Mouse (Mus musculus) embryo, embryonic 11 days (tissue): Measurements from ENCODE around the gene Tesc.

Source experiments
- DNase-seq: peaks from one replicate; pipeline ENCODE4 v3.0.0-alpha.2; 2015

Gene Tesc

GRCm38 (mm10) chr5:118027698-118028190 is at the start of gene Tesc:
Gene Tesc, plus strand, starts transcription at chr5:118027743.
- no peak for DNase-seq

- DNase-seq, result no peak
Observed at GRCm38 (mm10) chr5:117978159-117978697, 49.3 kb upstream of the Tesc start.

DNA sequence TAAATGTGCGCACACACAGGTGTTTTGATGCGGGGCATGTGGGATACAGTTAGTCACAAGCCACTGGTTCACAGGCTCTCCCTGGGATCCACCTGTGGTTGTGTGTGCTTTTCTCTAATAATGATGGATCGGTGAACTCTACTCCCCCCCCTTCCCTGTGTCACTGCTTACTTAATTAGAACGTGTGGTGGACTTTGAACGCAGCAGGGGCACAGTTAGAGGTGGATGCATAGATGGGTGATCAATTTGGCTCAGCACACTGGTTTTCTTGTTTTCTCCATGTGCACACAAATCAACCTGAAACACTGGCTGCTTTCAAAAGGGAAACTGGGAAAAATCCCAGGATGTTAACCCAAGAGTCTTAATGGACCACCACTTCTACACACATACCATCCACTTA is 48.5 kb upstream of the Tesc start:
- no peak for DNase-seq

GRCm38 (mm10) chr5:117980921-117981320 is 46.6 kb upstream of the Tesc start:
- DNase-seq, result no peak

DNA sequence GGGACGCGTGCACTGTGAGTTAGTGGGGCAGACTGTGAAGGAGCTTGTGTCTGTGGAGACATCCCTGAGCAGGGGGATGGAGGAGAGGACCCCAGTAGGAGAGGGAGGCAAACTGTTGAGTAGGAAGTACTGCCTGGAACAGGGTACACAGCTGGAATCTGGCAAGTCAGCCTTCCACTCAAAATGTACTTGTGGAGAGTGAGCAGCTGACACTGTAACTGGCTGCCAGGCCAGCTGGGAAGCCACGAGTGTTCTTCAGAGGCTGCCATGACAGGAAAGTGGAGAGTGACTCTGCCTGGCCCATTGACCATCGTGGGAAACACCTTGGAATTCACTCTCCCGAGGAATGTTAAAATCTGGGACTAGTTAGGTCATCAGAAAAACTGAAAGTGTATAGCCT is 45.6 kb upstream of the Tesc start:
- no peak for DNase-seq

DNA sequence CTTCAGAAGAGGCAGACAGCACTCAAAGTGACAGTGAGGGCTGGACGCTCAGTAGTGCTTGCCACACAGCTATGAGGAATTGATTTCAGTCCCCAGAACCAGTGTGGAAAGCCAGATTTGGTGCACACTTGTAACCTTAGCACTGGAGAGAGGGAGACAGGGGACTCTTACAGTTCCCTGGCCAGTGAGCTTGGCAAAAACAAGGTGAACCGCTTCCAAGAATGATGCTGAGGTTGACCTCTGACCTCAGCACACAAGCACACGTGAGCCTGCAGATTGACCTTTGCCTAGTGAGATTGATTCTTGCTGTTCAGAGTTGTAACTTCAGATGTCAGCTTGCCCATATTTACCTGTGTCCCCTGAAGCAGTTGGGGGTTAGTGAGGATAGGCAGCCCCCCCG is 41.2 kb upstream of the Tesc start:
- DNase-seq, result no peak

GRCm38 (mm10) chr5:117987891-117988290 is 39.7 kb upstream of the Tesc start:
- no peak for DNase-seq

GRCm38 (mm10) chr5:117988367-117988766 is 39.2 kb upstream of the Tesc start:
- no peak for DNase-seq

DNA sequence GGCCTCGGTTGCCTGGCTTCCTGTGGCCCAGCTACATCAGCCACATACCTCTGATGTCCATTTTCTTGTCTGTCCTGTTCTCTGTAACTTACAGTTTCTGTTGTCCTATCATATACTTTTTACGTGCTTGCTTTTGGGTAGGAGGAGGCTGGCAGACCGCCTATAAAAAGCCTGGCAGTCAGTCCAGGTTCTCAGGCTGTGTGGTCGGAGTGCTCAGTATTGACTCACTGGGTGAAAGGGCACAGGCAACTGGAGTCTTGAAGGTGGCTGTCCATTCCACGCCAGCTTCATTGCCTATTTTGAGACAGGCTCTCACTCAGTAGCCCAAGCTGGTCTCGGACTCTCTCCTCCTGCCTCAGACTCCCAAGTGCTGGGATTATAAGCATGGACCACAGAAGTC is 37.8 kb upstream of the Tesc start:
- no peak for DNase-seq

GRCm38 (mm10) chr5:117990957-117991356 is 36.6 kb upstream of the Tesc start:
- no peak for DNase-seq

DNA sequence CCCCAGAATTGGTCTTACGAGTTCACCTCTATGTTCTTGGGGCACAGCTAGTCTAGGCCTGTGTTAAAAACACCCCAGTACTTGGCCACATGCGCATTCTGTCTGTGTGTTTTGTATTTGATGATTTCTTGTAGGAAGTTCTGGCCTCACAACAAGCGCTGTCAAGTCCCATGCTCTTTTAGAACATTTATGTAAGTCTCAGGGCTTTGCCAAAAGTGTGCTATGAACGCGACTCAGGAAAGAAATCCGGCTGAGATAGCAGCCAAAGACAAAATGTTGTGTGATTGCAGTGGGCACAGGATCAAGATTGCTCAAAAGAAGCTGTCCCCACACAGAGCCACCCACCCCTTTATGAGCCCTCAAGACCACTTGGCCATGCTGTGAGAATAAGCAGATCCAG is 34.0 kb upstream of the Tesc start:
- DNase-seq, result no peak

DNA sequence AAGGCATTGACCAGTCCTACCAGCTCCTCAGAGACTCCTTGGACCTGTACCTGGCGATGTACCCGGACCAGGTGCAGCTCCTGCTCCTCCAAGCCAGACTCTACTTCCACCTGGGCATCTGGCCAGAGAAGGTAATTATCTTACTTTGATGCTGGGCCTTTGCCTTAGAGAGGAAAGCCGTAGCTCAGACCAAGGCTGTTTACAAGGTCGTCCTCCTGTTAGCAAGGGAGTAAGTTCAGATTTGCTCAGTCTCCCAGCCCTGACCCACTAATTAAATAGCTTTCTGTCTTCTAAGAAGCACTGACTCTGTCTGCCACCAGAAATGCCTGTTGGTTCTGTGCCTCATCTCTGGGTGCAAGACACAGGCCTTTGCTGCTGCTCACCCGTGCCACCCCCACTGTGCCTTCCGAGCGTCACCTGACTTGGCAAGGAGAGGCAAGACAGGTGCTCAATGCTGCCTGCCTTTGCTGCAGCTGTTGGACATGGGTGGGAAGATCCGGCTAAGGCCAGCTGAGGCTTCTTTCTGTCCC is 32.1 kb upstream of the Tesc start:
- DNase-seq, result no peak

DNA sequence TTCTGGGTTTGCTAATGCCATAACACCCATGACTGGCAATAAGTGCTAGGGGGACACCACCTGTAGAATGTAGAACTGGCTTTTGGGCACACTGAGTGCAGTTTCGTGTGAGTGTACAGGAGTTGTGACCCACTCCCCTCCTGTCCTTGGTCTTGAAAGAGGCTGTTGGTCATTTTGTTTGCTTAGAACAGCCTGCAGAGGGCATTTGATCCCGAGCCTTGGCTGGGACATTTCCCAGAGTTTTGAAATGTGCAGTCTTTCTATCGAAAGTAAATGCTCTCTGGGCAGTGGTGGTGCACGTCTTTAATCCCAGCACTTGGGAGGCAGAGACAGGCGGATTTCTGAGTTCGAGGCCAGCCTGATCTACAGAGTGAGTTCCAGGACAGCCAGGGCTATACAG is 31.6 kb upstream of the Tesc start:
- no peak for DNase-seq

- no peak for DNase-seq
Observed at GRCm38 (mm10) chr5:117996581-117996980, 31.0 kb upstream of the Tesc start.

DNA sequence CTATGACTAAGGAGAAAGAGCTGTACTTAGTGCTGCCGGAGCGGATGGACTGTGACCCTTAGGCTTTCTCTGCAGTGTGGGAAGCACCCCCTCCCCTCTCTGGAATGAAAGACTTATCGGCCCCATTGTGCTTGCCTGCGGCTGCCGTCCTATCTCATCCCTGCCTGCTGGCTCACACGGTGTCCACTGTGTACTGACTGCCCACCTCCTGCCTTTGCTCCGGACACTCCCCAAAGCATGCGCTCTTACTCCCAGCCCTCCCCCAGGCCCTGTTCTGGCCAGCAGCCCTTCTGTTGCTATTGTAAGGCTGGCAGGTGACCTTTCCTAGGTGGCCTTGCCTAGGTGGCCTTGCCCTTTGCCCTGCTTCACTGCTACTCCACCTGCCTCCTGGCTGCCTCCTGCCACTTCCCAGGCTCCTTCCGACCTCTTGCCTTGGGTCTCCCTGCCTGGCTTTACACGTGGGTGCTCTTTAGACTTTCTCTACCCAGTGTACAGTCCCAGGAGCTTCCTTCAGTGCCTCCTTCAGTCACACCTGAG is 30.0 kb upstream of the Tesc start:
- no peak for DNase-seq

- DNase-seq, result no peak
Observed at GRCm38 (mm10) chr5:117999061-117999460, 28.5 kb upstream of the Tesc start.

GRCm38 (mm10) chr5:117999584-117999983 is 28.0 kb upstream of the Tesc start:
- DNase-seq, result no peak

GRCm38 (mm10) chr5:118002059-118002458 is 25.5 kb upstream of the Tesc start:
- peak; percentile 81 for DNase-seq

- DNase-seq, result peak; percentile 63
Observed at GRCm38 (mm10) chr5:118004619-118005018, 22.9 kb upstream of the Tesc start.

GRCm38 (mm10) chr5:118005728-118006127 is 21.8 kb upstream of the Tesc start:
- no peak for DNase-seq

- no peak for DNase-seq
Observed at GRCm38 (mm10) chr5:118008344-118008743, 19.2 kb upstream of the Tesc start.

DNA sequence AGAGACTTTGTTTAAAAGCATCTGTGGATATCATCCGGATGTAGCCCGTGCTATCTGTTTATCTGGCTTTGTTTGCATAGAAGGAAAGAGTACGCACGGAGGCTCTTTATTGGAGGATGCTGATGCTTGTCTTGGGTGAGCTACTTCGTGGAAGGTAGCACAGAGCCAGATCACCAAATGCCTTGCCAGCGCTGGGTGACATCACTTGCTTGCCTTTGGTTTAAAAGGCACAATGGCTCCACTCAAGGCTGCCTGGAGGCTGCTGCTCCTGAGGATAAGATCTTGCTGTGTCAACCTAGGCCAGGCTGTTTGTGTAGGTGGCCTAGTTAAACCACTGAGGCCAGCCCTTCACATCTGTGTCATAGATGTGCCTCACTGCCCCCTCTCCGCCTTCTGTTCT is 16.7 kb upstream of the Tesc start:
- no peak for DNase-seq

GRCm38 (mm10) chr5:118011796-118012195 is 15.7 kb upstream of the Tesc start:
- DNase-seq, result no peak

- DNase-seq, result no peak
Observed at GRCm38 (mm10) chr5:118015028-118015427, 12.5 kb upstream of the Tesc start.

DNA sequence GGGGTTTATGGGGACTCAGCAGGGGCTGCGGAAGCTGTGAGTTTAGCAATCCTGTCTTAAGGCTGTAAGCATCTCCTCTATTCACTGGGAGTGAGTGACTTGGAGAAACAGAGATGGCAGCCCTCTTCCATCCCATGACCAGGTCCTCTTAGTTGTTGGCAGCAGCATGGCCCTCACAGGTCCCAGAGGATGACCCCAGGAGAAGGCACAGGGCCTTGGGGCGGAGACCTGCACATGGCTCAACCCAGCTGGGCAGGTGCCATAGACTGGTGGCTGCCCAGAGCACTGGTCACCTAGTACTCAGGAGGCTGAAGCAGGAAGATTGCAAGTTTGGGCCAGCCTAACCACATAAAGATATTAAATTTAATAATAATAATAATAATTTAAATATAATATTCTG is 11.9 kb upstream of the Tesc start:
- no peak for DNase-seq
